In the genomic region with DNA sequence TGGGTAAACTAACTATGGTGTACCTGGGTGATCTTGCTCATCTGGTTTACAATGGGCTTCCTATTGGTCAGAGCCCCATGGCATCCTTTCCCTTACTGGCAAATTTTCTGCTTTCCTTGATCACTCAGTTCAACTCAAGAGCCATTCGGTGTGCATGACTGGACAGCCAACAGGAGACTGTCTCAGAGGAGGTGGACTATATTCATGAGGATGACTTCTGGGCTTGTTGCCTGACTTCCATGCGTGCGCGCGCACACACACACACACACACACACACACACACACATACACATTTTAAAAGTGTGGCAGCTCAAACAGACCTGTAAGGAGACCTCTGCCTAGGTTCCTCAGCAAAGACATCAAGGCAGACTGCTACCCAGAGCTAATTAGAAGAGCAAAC, we compare ENCODE assay signal across 25 mouse cellular contexts. TPM values are rescaled to one million over a fixed set of nuclear protein-coding genes. Genes with fewer than 3 reads are reported as not detected.
DNase-seq lines count a peak whose midpoint lies in the region; ATAC-seq and TF ChIP-seq lines count a peak whose summit lies in the region.
"Had no signal": no experiment of that assay in that cellular context is flagged by ENCODE, and none has a peak within 500 bp of the region (broad histone marks: within the 10 kb centered on the region; RNA-seq: fewer than 3 reads in every experiment).

No protein-coding gene starts in this region.

- ATAC-seq in kidney, embryonic 14.5 days (ENCODE audit: low FRiP score, low TSS enrichment) = no peak
- ATAC-seq in midbrain, postnatal 0 days (ENCODE audit: low FRiP score) = no peak
- no peak for ATAC-seq in midbrain, embryonic 14.5 days (ENCODE audit: low FRiP score, low TSS enrichment)
- ATAC-seq: activated CD4-positive, CD25-positive, alpha-beta regulatory T cell, adult 4 months; forebrain, embryonic 15.5 days had no signal

- peak; percentile 42 to 52 for DNase-seq in cerebellum, postnatal 10 days
- DNase-seq in cerebellum, postnatal 25 days = no peak
- peak; percentile 54 for DNase-seq in kidney, adult 11 months
- peak; percentile 46 for DNase-seq in kidney, adult 9 months
- DNase-seq in kidney, adult 18-20 months = no peak
- DNase-seq in midbrain, postnatal 0 days (ENCODE audit: low spot score) = peak; percentile 19
- DNase-seq in midbrain, embryonic 14.5 days = no peak
- DNase-seq: adrenal gland, adult 8-10 months; adrenal gland, postnatal 25 days; cerebellum, adult 11-12 months; cerebellum, adult 8-10 months; embryo, embryonic 11 days; gastrocnemius, adult 2 months; gastrocnemius, postnatal 14 days; heart, adult 2 months had no signal

- no peaks in the 10 kb centered on the region for H3K27me3 ChIP-seq in kidney, embryonic 14.5 days (ENCODE audit: control insufficient read depth, insufficient read depth, low read length)
- no peaks in the 10 kb centered on the region for H3K27me3 ChIP-seq in midbrain, postnatal 0 days (ENCODE audit: insufficient read depth, low read length)
- H3K27me3 ChIP-seq in midbrain, embryonic 14.5 days (ENCODE audit: control insufficient read depth, insufficient read depth, low read length) = no peaks in the 10 kb centered on the region
- H3K27me3 ChIP-seq: embryonic facial prominence, embryonic 13.5 days; forebrain, embryonic 12.5 days; forebrain, embryonic 15.5 days; hindbrain, embryonic 12.5 days; hindbrain, embryonic 15.5 days had no signal

- TF ChIP-seq CTCF in midbrain, postnatal 0 days (IDR thresholded peaks at IDR 0.05) = no peak

- H3K4me3 ChIP-seq in kidney, embryonic 14.5 days (ENCODE audit: low read length) = no peak overlapping the region
- no peak overlapping the region for H3K4me3 ChIP-seq in midbrain, postnatal 0 days (ENCODE audit: low read depth, low read length)
- no peak overlapping the region for H3K4me3 ChIP-seq in midbrain, embryonic 14.5 days (replicated peaks; ENCODE audit: low read depth, low read length)
- H3K4me3 ChIP-seq: embryonic facial prominence, embryonic 10.5 days; embryonic facial prominence, embryonic 13.5 days; erythroblast, embryonic 14.5 days; forebrain, embryonic 12.5 days; forebrain, embryonic 15.5 days; gastrocnemius, adult 2 months; heart, adult 2 months; heart, embryonic 10.5 days; hindbrain, embryonic 12.5 days; hindbrain, embryonic 15.5 days had no signal

- H3K36me3 ChIP-seq in kidney, embryonic 14.5 days (ENCODE audit: control insufficient read depth, insufficient read depth, low read length) = no peaks in the 10 kb centered on the region
- no peaks in the 10 kb centered on the region for H3K36me3 ChIP-seq in midbrain, postnatal 0 days (ENCODE audit: insufficient read depth, low read length)
- H3K36me3 ChIP-seq in midbrain, embryonic 14.5 days (ENCODE audit: control insufficient read depth, insufficient read depth, low read length) = no peaks in the 10 kb centered on the region
- H3K36me3 ChIP-seq: embryonic facial prominence, embryonic 10.5 days; forebrain, embryonic 12.5 days; forebrain, embryonic 15.5 days; heart, embryonic 10.5 days; hindbrain, embryonic 12.5 days; hindbrain, embryonic 15.5 days had no signal

- H3K9ac ChIP-seq in kidney, embryonic 14.5 days (ENCODE audit: low read depth, low read length) = no peak overlapping the region
- no peak overlapping the region for H3K9ac ChIP-seq in midbrain, postnatal 0 days (replicated peaks; ENCODE audit: low read length, poor library complexity, severe bottlenecking)
- no peak overlapping the region for H3K9ac ChIP-seq in midbrain, embryonic 14.5 days (replicated peaks; ENCODE audit: low read length)
- H3K9ac ChIP-seq: embryonic facial prominence, embryonic 13.5 days; forebrain, embryonic 12.5 days; forebrain, embryonic 15.5 days; hindbrain, embryonic 12.5 days; hindbrain, embryonic 15.5 days had no signal

- no peak overlapping the region for H3K27ac ChIP-seq in kidney, embryonic 14.5 days (ENCODE audit: low read depth, low read length)
- H3K27ac ChIP-seq in midbrain, postnatal 0 days (ENCODE audit: low read depth, low read length) = no peak overlapping the region
- no peak overlapping the region for H3K27ac ChIP-seq in midbrain, embryonic 14.5 days (replicated peaks; ENCODE audit: low read depth, low read length)
- H3K27ac ChIP-seq: embryonic facial prominence, embryonic 10.5 days; embryonic facial prominence, embryonic 13.5 days; forebrain, embryonic 12.5 days; forebrain, embryonic 15.5 days; gastrocnemius, adult 2 months; heart, adult 2 months; heart, embryonic 10.5 days; hindbrain, embryonic 12.5 days; hindbrain, embryonic 15.5 days had no signal

- H3K4me1 ChIP-seq in kidney, embryonic 14.5 days (ENCODE audit: control insufficient read depth, insufficient read depth, low read length) = peaks cover 16% of the 10 kb centered on the region
- 0 out of 2 replicates have a peak, but pooled peaks cover 4% of the 10 kb centered on the region for H3K4me1 ChIP-seq in midbrain, postnatal 0 days (ENCODE audit: insufficient read depth, low read length)
- 0 out of 2 replicates have a peak, but pooled peaks cover 5% of the 10 kb centered on the region for H3K4me1 ChIP-seq in midbrain, embryonic 14.5 days (ENCODE audit: control insufficient read depth, insufficient read depth, low read length)

- H3K9me3 ChIP-seq in kidney, embryonic 14.5 days (ENCODE audit: control insufficient read depth, low read length) = no peaks in the 10 kb centered on the region
- H3K9me3 ChIP-seq in midbrain, postnatal 0 days (ENCODE audit: low read length) = no peaks in the 10 kb centered on the region
- H3K9me3 ChIP-seq in midbrain, embryonic 14.5 days (ENCODE audit: control insufficient read depth, low read length) = no peaks in the 10 kb centered on the region
- H3K9me3 ChIP-seq: embryonic facial prominence, embryonic 10.5 days; embryonic facial prominence, embryonic 13.5 days; forebrain, embryonic 12.5 days; forebrain, embryonic 15.5 days; heart, embryonic 10.5 days; hindbrain, embryonic 12.5 days; hindbrain, embryonic 15.5 days had no signal

- WGBS in kidney, embryonic 14.5 days = 93% methylated on average over 5 of the region's 5 CpGs
- WGBS in midbrain, postnatal 0 days = 96% methylated on average over 5 of the region's 5 CpGs
- WGBS in midbrain, embryonic 14.5 days = 96% methylated on average over 5 of the region's 5 CpGs

- no peak overlapping the region for H3K4me2 ChIP-seq in kidney, embryonic 14.5 days (replicated peaks; ENCODE audit: low read depth, low read length)
- H3K4me2 ChIP-seq in midbrain, postnatal 0 days (ENCODE audit: low read depth, low read length, poor library complexity, severe bottlenecking) = no peak overlapping the region
- no peak overlapping the region for H3K4me2 ChIP-seq in midbrain, embryonic 14.5 days (ENCODE audit: low read length)
- H3K4me2 ChIP-seq: embryonic facial prominence, embryonic 13.5 days; forebrain, embryonic 12.5 days; forebrain, embryonic 15.5 days; hindbrain, embryonic 12.5 days; hindbrain, embryonic 15.5 days had no signal

RNA-seq across cellular contexts. Expression of a gene that starts 12.7 kb away (rescaled TPM):
- polyA plus RNA-seq in kidney, embryonic 14.5 days (2014; fragmentation: Nextera tagmentation; extraction: Ambion mirVana) = 1.5 and 1.7 TPM in 2 replicates
- total RNA-seq in midbrain, postnatal 0 days (2014; rRNA removed) = 9.2 and 11.2 TPM in 2 replicates
- polyA plus RNA-seq in midbrain, postnatal 0 days (2015; fragmentation: Nextera tagmentation; extraction: Ambion mirVana) = 9.0 and 9.2 TPM in 2 replicates
- polyA plus RNA-seq in midbrain, embryonic 14.5 days (2014; fragmentation: Nextera tagmentation; extraction: Ambion mirVana) = 2.1 and 3.4 TPM in 2 replicates

Comparison
In these comparisons a context has a peak if more than half of its experiments do, and no peak if none do; other contexts are left out.
1. DNase-seq: peak in cerebellum, postnatal 10 days (2 of 2), kidney, adult 11 months (single experiment), kidney, adult 9 months (single experiment) and midbrain, postnatal 0 days (single experiment); none in cerebellum, postnatal 25 days (0 of 2), kidney, adult 18-20 months (single experiment) and midbrain, embryonic 14.5 days (single experiment).